Comparison of ENCODE assay signal across 21 mouse cellular contexts in genomic region chr4:98486901-98487300, GRCm38 (mm10).
"Had no signal": no experiment of that assay in that cellular context is flagged by ENCODE, and none has a peak within 500 bp of the region (broad histone marks: within the 10 kb centered on the region; RNA-seq: fewer than 3 reads in every experiment).

No protein-coding gene starts in this region.

- H3K4me1 ChIP-seq: liver, embryonic 15.5 days; megakaryocyte, embryonic 14.5 days; neural tube, embryonic 12.5 days; neural tube, embryonic 15.5 days had no signal

- H3K4me3 ChIP-seq: layer of hippocampus, adult 2 months; liver, embryonic 15.5 days; megakaryocyte, embryonic 14.5 days; neural tube, embryonic 12.5 days; neural tube, embryonic 15.5 days had no signal

- H3K36me3 ChIP-seq: liver, embryonic 15.5 days; neural tube, embryonic 12.5 days; neural tube, embryonic 15.5 days had no signal

- H3K27me3 ChIP-seq: liver, embryonic 15.5 days; megakaryocyte, embryonic 14.5 days; neural tube, embryonic 12.5 days; neural tube, embryonic 15.5 days had no signal

- DNase-seq: kidney, adult 2 months; kidney, postnatal 25 days; layer of hippocampus, adult 9-11 months; lung, adult 2 months; midbrain, embryonic 14.5 days; right cerebral cortex, adult 18-20 months; right cerebral cortex, postnatal 14 days; right cerebral cortex, postnatal 4 days; thymus, adult 2 months; thymus, postnatal 14 days; thymus, postnatal 4 days had no signal

- H3K4me2 ChIP-seq: liver, embryonic 15.5 days; midbrain, embryonic 11.5 days; neural tube, embryonic 12.5 days; neural tube, embryonic 15.5 days had no signal

- H3K9ac ChIP-seq: liver, embryonic 15.5 days; neural tube, embryonic 12.5 days; neural tube, embryonic 15.5 days had no signal

- H3K9me3 ChIP-seq: liver, embryonic 15.5 days; megakaryocyte, embryonic 14.5 days; neural tube, embryonic 12.5 days; neural tube, embryonic 15.5 days had no signal

- ATAC-seq: intestine, postnatal 0 days had no signal

- H3K27ac ChIP-seq: kidney, postnatal 0 days; layer of hippocampus, adult 2 months; liver, embryonic 15.5 days; macrophage; neural tube, embryonic 12.5 days; neural tube, embryonic 15.5 days; stomach, postnatal 0 days had no signal
